Mouse (Mus musculus) liver, embryonic 14.5 days (tissue): ENCODE measurements around the gene Armh3.

Source experiments
- CTCF ChIP-seq: IDR thresholded peaks from 2 replicates; pipeline ENCODE4 v1.5.1; 2016; ENCODE audit warnings: antibody characterized with exemption, low read depth, control low read depth
- EP300 ChIP-seq: IDR thresholded peaks from 2 replicates; pipeline ENCODE4 v1.6.1; 2016; ENCODE audit warnings: antibody characterized with exemption, low read depth

- TF ChIP-seq EP300, result no peak
- no peak for TF ChIP-seq CTCF
Measured at GRCm38 (mm10) chr19:45812115-45812514, 186.2 kb downstream of the Armh3 start.
